Mouse (Mus musculus): ENCODE data around the gene Morc1. TPM values are rescaled to one million over a fixed set of nuclear protein-coding genes. Genes with fewer than 3 reads are reported as not detected.
A peak's percentile ranks its signal among the peaks of the same experiment; 100 is the strongest.

Morc1 gene
- polyA plus RNA-seq, 1 experiment from 2014 or later = 0.16 TPM

DNA sequence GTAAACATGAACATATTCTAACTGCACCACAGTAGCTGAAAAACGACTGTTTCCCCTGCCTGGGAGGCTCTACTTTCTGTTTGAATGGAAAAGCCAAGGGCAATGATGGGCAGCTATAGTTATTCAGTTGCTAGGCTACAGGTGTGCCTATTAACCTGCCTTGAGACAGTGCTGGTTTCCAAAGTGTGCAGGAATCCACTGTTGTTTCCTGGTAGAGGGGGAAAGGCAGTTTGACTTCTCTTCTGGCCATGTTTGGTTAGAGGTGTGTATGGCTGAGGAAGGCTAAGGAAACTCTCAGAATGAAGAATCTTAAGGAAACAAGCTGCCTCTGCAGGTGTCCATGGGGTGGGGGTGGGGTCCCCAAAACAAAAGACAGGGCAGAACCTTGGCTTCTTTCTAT is 179.8 kb downstream of the Morc1 start:
- Histone ChIP-seq H3K27me3 (replicated peaks; ENCODE audit: control insufficient read depth, insufficient read depth, low read length) (no peaks in the 10 kb centered on the region), H3K4me3 (ENCODE audit: low read depth, low read length) (no peak overlapping the region), H3K27ac (ENCODE audit: low read depth, low read length) (no peak overlapping the region), H3K4me1 (replicated peaks; ENCODE audit: control insufficient read depth, insufficient read depth, low read length) (no peaks in the 10 kb centered on the region), H3K9me3 (ENCODE audit: control insufficient read depth) (no peaks in the 10 kb centered on the region), H3K4me2 (replicated peaks; ENCODE audit: low read depth) (no peak overlapping the region), H3K9ac (ENCODE audit: low read depth, low read length) (no peak overlapping the region), H3K36me3 (ENCODE audit: control insufficient read depth, insufficient read depth) (no peaks in the 10 kb centered on the region)
- ATAC-seq = no peak
- 28% methylated on average over 1 of the region's 1 CpGs for WGBS
- TF ChIP-seq CTCF (IDR thresholded peaks at IDR 0.05; ENCODE audit: low read depth) = no peak

GRCm38 (mm10) chr16:48611436-48611835 is 180.4 kb downstream of the Morc1 start:
- 81% methylated on average over 2 of the region's 2 CpGs for WGBS
- Histone ChIP-seq H3K4me3 (ENCODE audit: low read depth, low read length) (no peak overlapping the region), H3K9ac (ENCODE audit: low read depth, low read length) (no peak overlapping the region), H3K36me3 (ENCODE audit: control insufficient read depth, insufficient read depth) (no peaks in the 10 kb centered on the region), H3K4me1 (replicated peaks; ENCODE audit: control insufficient read depth, insufficient read depth, low read length) (no peaks in the 10 kb centered on the region), H3K27ac (ENCODE audit: low read depth, low read length) (no peak overlapping the region), H3K4me2 (replicated peaks; ENCODE audit: low read depth) (no peak overlapping the region), H3K27me3 (replicated peaks; ENCODE audit: control insufficient read depth, insufficient read depth, low read length) (no peaks in the 10 kb centered on the region), H3K9me3 (ENCODE audit: control insufficient read depth) (no peaks in the 10 kb centered on the region)
- ATAC-seq = no peak
- TF ChIP-seq CTCF (IDR thresholded peaks at IDR 0.05; ENCODE audit: low read depth) = no peak

DNA sequence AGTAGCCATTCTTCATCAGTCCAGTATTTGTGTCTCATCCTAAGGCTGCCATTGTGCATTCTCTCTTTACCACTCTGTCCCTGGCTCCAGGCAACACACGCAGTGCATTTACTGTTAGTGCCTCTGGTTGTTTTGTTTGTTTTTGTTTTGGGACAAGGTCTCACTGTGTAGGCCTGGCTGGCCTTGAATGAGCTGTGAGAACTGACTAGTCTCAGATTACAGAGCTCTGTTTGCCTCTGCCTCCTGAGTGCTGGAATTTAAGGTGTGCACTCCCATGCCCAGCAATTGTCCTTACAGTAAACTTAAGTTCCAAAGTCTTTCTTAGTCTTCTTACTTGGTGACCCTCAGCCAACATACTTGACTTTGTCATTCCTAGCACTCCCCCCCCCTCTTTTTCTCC is 182.7 kb downstream of the Morc1 start:
- no peak for ATAC-seq

DNA sequence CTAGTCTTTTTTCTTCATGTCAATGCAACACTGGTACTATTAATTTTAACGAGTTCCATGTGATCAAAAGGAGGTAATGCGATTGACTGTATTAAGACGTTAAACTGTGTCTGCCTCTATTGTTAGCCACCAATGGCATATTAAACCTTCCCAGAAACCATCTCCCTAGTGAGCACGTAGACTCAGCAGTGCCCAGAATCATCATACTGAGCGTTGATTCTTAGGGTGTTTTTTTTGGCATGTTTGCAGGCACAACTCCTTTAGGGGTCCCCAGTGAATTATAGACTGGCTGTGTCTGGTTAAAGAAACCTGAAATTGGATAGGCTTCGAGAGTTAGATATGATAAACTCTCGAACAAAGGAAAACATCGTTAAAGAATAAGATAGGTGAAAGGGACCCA is 189.5 kb downstream of the Morc1 start:
- no peaks in the 10 kb centered on the region for H3K36me3 ChIP-seq (ENCODE audit: control insufficient read depth, insufficient read depth)
- no peak overlapping the region for H3K4me2 ChIP-seq (replicated peaks; ENCODE audit: low read depth)
- H3K9ac ChIP-seq (ENCODE audit: low read depth, low read length) = no peak overlapping the region
- H3K9me3 ChIP-seq (ENCODE audit: control insufficient read depth) = no peaks in the 10 kb centered on the region
- no peak for TF ChIP-seq CTCF (IDR thresholded peaks at IDR 0.05; ENCODE audit: low read depth)
- H3K27ac ChIP-seq (ENCODE audit: low read depth, low read length) = no peak overlapping the region
- no peak for ATAC-seq
- H3K4me1 ChIP-seq (replicated peaks; ENCODE audit: control insufficient read depth, insufficient read depth, low read length) = no peaks in the 10 kb centered on the region
- no peaks in the 10 kb centered on the region for H3K27me3 ChIP-seq (replicated peaks; ENCODE audit: control insufficient read depth, insufficient read depth, low read length)
- WGBS = 73% methylated on average over 8 of the region's 8 CpGs
- no peak overlapping the region for H3K4me3 ChIP-seq (ENCODE audit: low read depth, low read length)

More for the DNA sequence above, 182.7 kb downstream of the Morc1 start:
- H3K4me1 ChIP-seq (replicated peaks; ENCODE audit: control insufficient read depth, insufficient read depth, low read length) = no peaks in the 10 kb centered on the region
- H3K9me3 ChIP-seq (ENCODE audit: control insufficient read depth) = no peaks in the 10 kb centered on the region
- no peaks in the 10 kb centered on the region for H3K36me3 ChIP-seq (ENCODE audit: control insufficient read depth, insufficient read depth)
- no peak overlapping the region for H3K4me3 ChIP-seq (ENCODE audit: low read depth, low read length)
- no peak overlapping the region for H3K9ac ChIP-seq (ENCODE audit: low read depth, low read length)
- H3K27ac ChIP-seq (ENCODE audit: low read depth, low read length) = no peak overlapping the region
- H3K27me3 ChIP-seq (replicated peaks; ENCODE audit: control insufficient read depth, insufficient read depth, low read length) = no peaks in the 10 kb centered on the region
- 52% methylated on average over 1 of the region's 1 CpGs for WGBS
- H3K4me2 ChIP-seq (replicated peaks; ENCODE audit: low read depth) = no peak overlapping the region
- TF ChIP-seq CTCF (IDR thresholded peaks at IDR 0.05; ENCODE audit: low read depth) = no peak

- Histone ChIP-seq H3K9ac (ENCODE audit: low read depth, low read length) (no peak overlapping the region), H3K36me3 (ENCODE audit: control insufficient read depth, insufficient read depth) (no peaks in the 10 kb centered on the region), H3K4me3 (ENCODE audit: low read depth, low read length) (no peak overlapping the region), H3K9me3 (ENCODE audit: control insufficient read depth) (no peaks in the 10 kb centered on the region), H3K4me1 (replicated peaks; ENCODE audit: control insufficient read depth, insufficient read depth, low read length) (no peaks in the 10 kb centered on the region), H3K27me3 (replicated peaks; ENCODE audit: control insufficient read depth, insufficient read depth, low read length) (no peaks in the 10 kb centered on the region), H3K4me2 (replicated peaks; ENCODE audit: low read depth) (no peak overlapping the region), H3K27ac (ENCODE audit: low read depth, low read length) (no peak overlapping the region)
- no peak for TF ChIP-seq CTCF (IDR thresholded peaks at IDR 0.05; ENCODE audit: low read depth)
- 55% methylated on average over 2 of the region's 2 CpGs for WGBS
- no peak for ATAC-seq
These were observed 190.0 kb downstream of the Morc1 start for GRCm38 (mm10) chr16:48621019-48621418.

DNA sequence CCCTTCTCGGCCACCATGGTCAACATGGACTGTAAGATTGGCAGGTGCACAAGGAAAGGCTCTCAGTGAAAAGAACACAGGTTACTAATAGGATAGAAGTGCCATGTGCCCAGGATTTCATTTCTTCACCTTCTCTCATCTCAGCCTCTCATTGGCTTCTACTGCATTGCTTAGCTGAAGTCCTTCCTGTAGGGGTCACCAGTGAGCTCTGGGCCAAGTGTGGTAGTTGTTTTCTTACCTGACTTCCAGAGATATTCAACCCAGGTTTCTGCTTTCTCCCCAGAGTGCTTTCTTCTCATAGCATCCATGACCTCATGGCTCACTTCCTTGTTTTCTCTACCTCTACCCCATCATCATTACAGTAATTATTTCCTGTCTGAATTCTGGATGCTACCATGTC is 192.4 kb downstream of the Morc1 start:
- no peak overlapping the region for H3K4me3 ChIP-seq (ENCODE audit: low read depth, low read length)
- peak; percentile 72 for TF ChIP-seq CTCF (IDR thresholded peaks at IDR 0.05; ENCODE audit: low read depth)
- 100% methylated on average over 1 of the region's 1 CpGs for WGBS
- no peak overlapping the region for H3K4me2 ChIP-seq (replicated peaks; ENCODE audit: low read depth)
- no peaks in the 10 kb centered on the region for H3K27me3 ChIP-seq (replicated peaks; ENCODE audit: control insufficient read depth, insufficient read depth, low read length)
- no peak overlapping the region for H3K27ac ChIP-seq (ENCODE audit: low read depth, low read length)
- ATAC-seq = no peak
- H3K36me3 ChIP-seq (ENCODE audit: control insufficient read depth, insufficient read depth) = no peaks in the 10 kb centered on the region
- H3K9me3 ChIP-seq (ENCODE audit: control insufficient read depth) = no peaks in the 10 kb centered on the region
- H3K4me1 ChIP-seq (replicated peaks; ENCODE audit: control insufficient read depth, insufficient read depth, low read length) = no peaks in the 10 kb centered on the region
- H3K9ac ChIP-seq (ENCODE audit: low read depth, low read length) = no peak overlapping the region

DNA sequence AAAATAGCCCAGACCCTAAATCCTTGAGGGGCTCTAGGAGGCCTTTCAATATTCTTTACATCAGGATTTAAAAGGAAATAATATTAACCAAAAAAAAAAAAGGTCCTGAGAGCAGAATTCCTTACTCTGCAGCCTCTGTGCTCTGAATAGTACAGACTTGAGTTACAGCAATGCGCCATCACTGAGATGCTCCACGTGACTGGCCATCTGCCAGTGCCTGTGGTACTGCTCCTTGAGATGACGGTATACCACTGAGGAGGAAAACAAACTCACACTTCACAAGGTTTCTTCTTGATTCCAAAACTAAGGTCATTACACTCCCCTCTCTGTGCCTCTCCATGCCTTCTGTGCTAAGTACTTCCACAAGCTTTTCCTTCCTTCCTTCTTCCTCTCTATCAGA is 195.1 kb downstream of the Morc1 start:
- Histone ChIP-seq H3K4me2 (replicated peaks; ENCODE audit: low read depth) (no peak overlapping the region), H3K4me1 (replicated peaks; ENCODE audit: control insufficient read depth, insufficient read depth, low read length) (no peaks in the 10 kb centered on the region), H3K9me3 (ENCODE audit: control insufficient read depth) (no peaks in the 10 kb centered on the region), H3K9ac (ENCODE audit: low read depth, low read length) (no peak overlapping the region), H3K4me3 (ENCODE audit: low read depth, low read length) (no peak overlapping the region), H3K27ac (ENCODE audit: low read depth, low read length) (no peak overlapping the region), H3K36me3 (ENCODE audit: control insufficient read depth, insufficient read depth) (no peaks in the 10 kb centered on the region), H3K27me3 (replicated peaks; ENCODE audit: control insufficient read depth, insufficient read depth, low read length) (no peaks in the 10 kb centered on the region)
- ATAC-seq = no peak
- WGBS = 78% methylated on average over 3 of the region's 3 CpGs
- no peak for TF ChIP-seq CTCF (IDR thresholded peaks at IDR 0.05; ENCODE audit: low read depth)
